Mouse (Mus musculus) spleen, postnatal 4 days (tissue): Measurements from ENCODE around the gene Emc9.

Source experiments
- DNase-seq, 2 experiments: peaks; one replicate each; pipeline ENCODE4 v3.0.0; 2022; ENCODE audit warnings: low spot score in 2 of 2

Gene Emc9

DNA sequence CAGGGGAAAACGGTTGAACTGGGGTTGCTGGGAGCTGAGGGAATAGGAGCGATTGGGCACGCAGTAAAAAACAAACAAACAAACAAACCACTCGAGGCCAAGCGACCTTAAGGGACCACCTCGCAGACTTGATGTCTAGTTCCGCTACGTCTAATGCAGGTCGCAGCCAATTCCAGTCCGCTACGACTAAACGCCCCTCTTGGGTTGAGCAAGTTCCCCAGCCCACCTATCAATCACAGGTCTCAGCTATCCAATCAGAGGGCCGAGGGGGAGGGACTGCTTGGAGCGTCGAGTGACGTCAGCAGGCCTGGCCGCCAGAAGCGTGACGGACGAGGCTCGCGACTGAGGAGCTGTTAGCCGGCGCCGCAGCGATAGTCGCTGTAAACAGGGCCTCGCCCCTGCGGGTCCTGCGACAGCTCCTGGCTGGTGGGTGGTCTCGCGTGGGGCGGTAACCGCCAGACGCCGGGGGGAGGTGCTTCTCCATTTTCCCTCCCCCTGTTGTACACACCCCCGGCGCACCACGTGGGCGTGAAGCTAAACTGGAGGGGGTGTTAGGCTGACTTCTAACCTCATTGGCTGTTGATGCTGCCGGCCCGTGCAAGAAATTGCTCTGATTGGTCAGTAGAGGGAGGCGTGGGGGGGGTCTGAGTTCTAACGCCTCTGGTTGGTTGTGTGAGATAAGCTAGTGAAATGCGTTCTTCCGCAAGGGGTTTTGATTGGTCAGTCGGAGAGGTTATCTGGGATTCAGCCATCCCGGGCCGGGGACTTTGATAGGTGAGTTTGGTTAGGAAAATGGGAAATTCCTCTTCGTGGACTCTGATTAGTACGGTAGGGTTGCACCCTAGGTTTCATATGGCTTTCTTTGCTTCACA, 24.7 kb downstream of the Emc9 start, which contains the start of gene A730061H03Rik:
Gene A730061H03Rik, minus strand, starts transcription at position 205 of the 872 bp plus-strand sequence.
- DNase-seq = peak; percentile 96 to 97

GRCm38 (mm10) chr14:55559799-55560201, 25.3 kb downstream of the Emc9 start, which contains the start of gene Dcaf11:
Gene Dcaf11, plus strand, starts transcription at chr14:55560006.
- peak; percentile 90 to 95 for DNase-seq

DNA sequence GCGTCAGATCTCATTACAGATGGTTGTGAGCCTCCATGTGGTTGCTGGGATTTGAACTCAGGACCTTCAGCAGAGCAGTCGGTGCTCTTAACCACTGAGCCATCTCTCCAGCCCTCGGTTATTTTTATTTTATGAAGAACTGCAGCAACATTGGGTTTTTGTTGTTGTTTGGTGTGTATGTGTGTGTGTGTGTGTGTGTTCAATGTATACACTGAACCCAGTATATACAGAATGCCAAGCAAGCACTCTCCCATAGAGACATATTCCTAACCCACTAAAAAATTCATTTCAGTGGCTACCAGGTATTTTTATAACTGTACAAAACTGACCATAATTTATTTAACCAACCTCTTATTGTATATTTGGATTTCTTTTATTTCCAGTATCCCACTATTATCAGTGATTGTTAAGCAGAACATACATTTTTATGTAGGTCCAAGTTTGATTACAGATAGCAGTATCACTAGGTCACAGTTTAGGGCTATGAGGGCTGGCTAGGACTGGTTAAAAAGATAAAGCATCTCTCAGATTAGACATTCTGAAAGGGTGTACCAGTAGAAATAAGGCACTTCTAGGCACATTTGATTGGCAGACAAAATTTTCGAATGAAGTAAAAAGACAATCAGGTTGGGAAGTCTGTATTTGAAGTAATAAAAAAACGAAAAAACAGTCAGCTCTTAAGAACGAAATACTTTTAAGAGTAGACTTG, 26.2 kb downstream of the Emc9 start:
- DNase-seq = no peak

GRCm38 (mm10) chr14:55557587-55557986, 27.5 kb downstream of the Emc9 start:
- DNase-seq = peak in 1 of 2 experiments; percentile 61

DNA sequence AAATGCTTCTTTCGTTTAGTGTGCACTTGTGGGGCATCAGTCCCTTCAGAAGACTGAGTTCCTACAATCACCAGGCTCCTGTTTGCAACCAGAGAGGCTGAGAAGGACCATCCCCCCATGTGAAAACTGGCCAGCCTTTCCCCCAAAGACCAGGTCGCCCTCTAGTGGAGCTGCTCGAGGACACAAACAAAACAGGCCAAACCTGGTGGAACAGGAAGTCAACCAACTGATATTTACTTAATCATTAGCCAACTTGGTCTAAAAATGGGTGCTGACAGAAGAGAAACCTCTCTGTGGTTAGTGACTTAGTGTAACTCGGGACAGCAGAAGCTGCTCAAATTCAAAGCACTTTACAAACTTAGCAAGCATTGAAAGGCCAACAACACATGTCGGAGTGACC, 28.1 kb downstream of the Emc9 start:
- DNase-seq = peak; percentile 84 to 92

DNA sequence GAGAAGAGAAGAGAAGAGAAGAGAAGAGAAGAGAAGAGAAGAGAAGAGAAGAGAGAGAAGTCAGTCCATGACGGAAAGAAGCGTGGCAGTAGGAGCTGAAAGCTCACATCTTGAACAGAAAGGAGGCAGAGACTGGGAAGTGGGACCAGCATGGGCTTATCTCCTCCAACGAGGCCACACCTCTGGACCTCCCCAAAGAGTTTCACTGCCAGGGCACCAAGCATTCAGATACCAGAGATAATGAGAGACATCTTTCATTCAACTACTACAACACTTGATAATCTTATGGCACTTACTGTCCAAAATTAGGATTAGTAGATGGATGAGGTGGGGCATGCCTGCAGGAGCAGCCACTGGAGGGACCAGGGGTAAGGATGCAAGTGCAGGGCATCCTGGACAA, 29.3 kb downstream of the Emc9 start:
- no peak for DNase-seq

DNA sequence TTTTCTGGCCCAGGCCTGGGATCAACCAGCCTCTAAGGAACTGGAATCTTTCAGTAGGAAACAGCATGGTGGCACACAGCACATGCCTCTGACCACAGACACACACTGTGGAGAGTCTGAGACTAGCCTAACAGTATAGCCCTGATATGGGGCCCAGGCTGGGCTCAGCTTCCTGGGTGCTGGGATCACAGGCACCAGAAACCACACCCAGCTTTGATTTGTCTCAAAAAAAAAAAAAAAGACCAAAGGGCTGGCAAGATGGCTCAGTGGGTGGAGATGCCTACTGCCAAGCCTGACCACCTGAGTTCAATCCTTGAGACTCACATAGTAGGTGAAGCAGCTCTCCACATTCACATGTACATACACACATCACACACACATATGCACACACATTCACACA, 30.5 kb downstream of the Emc9 start:
- DNase-seq = no peak

DNA sequence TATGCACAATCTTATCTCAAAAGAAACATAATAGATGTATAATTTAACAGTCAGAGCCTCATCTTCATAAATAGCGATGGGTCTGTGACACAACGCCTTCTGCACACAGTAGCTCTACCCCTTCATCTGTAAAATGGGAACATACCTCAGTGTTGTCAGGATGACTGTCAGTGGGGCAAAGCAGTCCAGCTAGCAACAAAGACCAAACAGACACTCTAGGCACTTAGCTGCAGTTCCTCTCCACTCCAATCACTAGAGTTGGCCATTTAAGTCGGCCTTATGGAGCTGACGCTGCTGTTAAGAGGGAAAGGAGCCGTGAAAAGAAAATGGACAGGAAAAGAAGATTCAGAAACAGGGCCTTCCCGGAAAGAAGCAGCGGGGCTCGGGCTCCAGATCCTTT, 33.3 kb downstream of the Emc9 start:
- no peak for DNase-seq

- no peak for DNase-seq
Observed at GRCm38 (mm10) chr14:55551347-55551746, 33.8 kb downstream of the Emc9 start.

DNA sequence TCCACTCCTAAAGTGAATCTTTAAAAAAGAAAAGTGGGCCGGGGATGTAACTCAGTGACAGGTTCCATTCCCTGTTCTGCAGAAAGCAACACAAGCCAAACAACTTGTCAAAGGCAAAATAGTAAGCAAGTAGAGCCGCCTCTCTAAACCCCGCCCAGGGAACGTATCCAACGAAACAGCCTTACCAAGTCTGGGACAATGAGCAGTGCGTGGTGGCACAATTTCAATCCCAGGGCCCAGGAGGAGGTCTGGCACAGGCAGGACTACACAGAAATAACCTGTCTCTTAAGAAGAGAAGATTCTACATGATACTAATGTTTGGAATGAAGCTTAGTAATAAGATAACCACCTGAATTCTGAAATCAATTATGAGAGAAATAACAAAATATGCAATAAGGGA, 34.9 kb downstream of the Emc9 start:
- no peak for DNase-seq

- DNase-seq = no peak
Observed at GRCm38 (mm10) chr14:55544334-55544733, 40.8 kb downstream of the Emc9 start.

- DNase-seq = peak; percentile 75 to 82
Observed at GRCm38 (mm10) chr14:55542268-55542667, 42.8 kb downstream of the Emc9 start.

- peak; percentile 84 to 92 for DNase-seq
Observed at GRCm38 (mm10) chr14:55540787-55541321, 44.2 kb downstream of the Emc9 start.

DNA sequence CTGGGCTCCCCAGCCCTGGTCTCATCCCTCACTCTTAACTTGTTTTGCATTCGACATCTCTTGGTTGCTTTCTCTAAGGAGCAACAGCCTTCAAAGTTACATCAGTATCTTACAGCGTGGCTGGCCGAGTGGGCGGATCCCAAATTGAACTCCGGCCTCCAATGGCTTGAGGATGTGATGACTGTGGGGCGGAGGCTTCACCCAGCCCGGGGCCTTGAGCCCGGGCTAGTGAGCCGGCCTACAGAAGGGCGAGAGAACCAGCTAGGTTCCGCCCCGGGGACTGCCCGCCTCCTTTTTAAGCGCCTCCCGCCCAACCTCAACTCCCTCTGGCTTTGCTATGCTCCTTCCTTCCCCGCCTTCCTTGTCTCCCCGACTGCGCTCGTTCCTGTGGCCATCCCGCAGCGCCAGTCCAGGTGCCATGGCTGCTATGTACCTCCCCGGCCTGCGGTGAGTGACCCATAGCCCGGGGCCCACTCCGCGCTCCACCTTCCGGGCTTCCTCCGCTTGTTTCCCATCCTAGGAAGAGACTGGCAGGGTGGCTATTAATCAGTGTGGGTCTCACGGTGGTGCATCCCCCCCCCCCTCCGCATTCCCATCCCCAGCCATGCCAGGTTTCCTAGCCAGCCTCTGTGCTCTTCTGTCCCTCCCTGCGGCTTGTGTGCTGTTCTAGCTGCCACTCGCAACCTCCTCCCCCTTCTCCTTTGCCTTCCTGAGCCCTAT, 44.9 kb downstream of the Emc9 start, which contains the start of gene Pck2:
Gene Pck2, plus strand, starts transcription at position 200 of the 720 bp plus-strand sequence.
- DNase-seq = peak; percentile 92 to 93

DNA sequence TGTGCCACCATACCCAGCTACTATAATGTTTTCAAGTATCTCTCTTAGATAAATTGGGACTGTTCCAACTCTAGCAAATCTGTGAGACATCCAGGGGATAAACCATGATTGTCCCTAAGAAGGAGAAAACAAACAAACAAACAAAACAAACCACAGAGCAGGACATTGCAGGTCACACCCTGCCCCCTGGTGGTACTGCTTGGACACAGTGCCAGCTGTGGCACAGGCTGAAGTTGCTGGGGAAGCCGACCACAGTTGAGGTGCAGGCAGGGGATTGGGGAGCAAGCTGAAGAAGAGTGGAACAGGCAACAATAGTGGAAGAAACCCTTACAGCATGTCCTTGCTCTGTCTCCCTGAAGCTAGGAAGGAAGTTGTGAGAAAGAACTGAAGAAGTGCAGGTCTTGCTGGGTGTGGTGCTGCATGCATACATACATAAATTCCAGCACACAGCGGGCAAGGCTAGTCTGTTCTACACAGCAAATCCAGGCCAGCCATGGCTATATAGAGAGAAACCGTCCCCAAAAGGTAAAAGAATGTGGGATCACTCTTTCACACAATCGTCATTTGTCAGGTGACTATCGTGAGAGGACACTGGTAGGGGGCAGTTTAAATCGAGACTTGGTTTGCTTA, 48.9 kb downstream of the Emc9 start:
- DNase-seq = peak; percentile 61 to 80
